Mouse (Mus musculus) small intestine, adult 2 months (tissue): Measurements from ENCODE around the gene Wnt1.

Experiments
- CTCF ChIP-seq: fragments of 200-500 bp; IDR thresholded peaks from 2 replicates; pipeline ENCODE4 v1.5.1; 2012; ENCODE audit warnings: low read depth, mild to moderate bottlenecking, control low read depth, inconsistent platforms, low read length, moderate library complexity, mixed read lengths; ENCODE audit not compliant: insufficient replicate concordance, insufficient read length; ENCODE audit errors: extremely low read depth
- POLR2A ChIP-seq: fragments of 200-500 bp; IDR thresholded peaks from 2 replicates; pipeline ENCODE4 v1.6.1; 2012; ENCODE audit warnings: low read depth, mild to moderate bottlenecking, control low read depth, inconsistent platforms, low read length, moderate library complexity

DNA sequence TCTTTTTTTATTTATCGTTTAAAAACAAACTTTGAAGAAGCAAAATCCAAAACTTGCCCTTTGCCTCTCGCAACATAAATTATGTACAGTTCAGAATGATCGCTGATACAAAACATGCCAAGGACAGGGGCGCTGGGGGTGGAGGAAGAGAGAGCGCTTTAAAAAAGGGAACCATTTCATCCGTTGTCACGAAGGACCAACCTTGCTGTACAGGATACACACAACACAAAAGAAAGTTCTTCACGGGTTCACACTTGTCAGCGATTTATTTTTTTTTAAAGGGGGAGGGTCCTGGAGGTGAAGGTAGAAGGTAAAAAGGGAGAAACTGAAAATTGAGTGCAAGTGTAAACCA, 42.0 kb downstream of the Wnt1 start:
- no peak for TF ChIP-seq POLR2A
- no peak for TF ChIP-seq CTCF
